Mouse (Mus musculus): ENCODE measurements around the gene Gm29554. TPM values are rescaled to one million over a fixed set of nuclear protein-coding genes. Genes with fewer than 3 reads are reported as not detected.
"Not testable (repeated sequence)": the region's sequence is repeated elsewhere in the genome, so short reads cannot be mapped to it uniquely, and the experiment has no call there.

The Gm29554 gene
- polyA plus RNA-seq (2012; ENCODE audit: insufficient read depth, insufficient read length, low replicate concordance, missing spikeins), result not detected in 2 replicates

- not testable (repeated sequence) for H3K27ac ChIP-seq (ENCODE audit: insufficient read depth, low read depth, low read length); H3K4me1 ChIP-seq (ENCODE audit: control insufficient read depth, insufficient read depth, low read length)
- WGBS, result no CpG with 5 or more reads among the region's 6 CpGs
These were observed at the start of gene Gm29554 for GRCm38 (mm10) chrY:12273632-12274031. TSS of gene Gm29554 (plus strand) at chrY:12273932.

More at GRCm38 (mm10) chrY:12273632-12274031, at the start of gene Gm29554:
- not testable (repeated sequence) for H3K4me3 ChIP-seq (ENCODE audit: insufficient read depth, low read depth, low read length)

Other genes with a start within 250 kb of the Gm29554 start
- not detected in 2 replicates for gene Gm20812, start 108.0 kb downstream of the Gm29554 start, polyA plus RNA-seq (2012; ENCODE audit: insufficient read depth, insufficient read length, low replicate concordance, missing spikeins)